Mouse (Mus musculus) cerebellum, postnatal 14 days (tissue): ENCODE results near the gene Atf6.

ENCODE experiments used
- DNase-seq, 2 experiments: peaks; one replicate each; pipeline ENCODE4 v3.0.0; 2021; ENCODE audit warnings: mixed read lengths in 2 of 2

Atf6 gene

DNA sequence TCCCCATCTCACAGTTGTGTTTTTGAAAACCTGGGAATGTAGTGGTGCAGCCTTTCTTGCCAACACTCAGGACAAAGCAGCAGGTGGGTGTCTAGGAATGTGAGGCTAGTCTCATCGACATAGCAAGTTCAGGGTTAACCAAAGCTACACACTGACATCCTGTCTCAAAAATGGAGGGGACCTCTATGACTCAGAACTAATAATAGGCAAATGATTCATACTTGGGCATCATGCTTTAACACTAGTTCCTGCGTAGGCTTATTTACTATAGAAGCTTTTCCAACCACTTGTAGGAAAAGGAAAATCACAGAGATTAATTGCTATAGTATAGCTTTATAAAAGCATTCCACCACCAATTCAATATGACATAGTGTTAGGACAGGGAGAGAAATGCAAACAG lies 100.6 kb downstream of the Atf6 start:
- no peak for DNase-seq

DNA sequence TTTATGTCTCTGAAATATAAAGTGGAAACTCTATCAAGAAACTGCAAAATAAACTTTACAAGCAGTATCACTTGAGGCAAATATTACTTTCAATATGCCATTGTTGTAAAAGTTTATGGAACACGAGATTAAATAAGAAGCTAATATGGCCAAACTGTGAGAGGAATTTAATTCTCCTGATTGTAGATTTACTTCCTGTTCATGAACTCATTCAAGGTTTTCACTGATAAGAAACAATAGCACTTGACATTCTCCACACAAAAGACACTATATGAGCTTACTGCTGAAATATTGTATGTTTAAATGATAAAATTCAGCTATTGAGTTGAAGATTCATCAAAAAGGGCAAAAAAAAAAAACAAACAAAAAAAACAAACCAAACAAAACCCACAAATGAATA lies 102.8 kb downstream of the Atf6 start:
- DNase-seq, result no peak

DNA sequence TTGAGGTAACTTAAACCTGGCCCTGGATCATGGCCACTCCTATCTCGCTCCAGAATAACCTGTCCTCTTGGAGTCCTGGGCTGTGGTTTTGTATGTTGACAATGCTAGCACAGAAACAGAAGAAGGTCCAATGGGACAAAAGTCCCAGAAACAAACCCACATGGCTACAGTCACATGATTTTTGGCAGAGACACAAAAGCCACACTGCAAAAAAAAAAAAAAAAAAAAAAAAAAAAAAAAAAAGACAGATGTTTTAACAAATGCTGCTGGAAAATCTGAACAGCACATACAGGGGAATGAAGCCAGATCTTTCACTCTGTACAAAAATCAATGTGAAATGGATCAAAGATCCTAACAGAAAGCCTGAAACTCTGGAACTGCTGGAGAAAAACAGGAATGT lies 105.9 kb downstream of the Atf6 start:
- DNase-seq, result no peak

DNA sequence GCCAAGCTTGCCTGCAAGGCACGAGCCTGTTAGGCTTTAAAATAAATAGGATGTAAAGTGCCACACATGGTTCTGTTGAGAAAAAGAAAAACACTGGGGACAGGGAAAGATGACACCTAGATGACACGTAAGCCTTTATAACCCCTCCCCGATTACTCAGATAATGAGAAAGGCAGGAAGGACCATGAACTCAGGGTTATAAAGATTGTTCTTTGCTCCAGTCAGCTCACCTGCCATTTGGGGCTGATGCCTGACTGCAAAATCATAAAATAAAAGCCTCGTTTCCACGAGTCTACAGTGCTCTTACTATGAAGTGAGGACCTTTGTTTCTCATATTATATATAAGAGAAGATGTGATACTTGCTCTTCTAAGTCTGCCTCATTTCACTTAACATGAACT lies 114.0 kb downstream of the Atf6 start:
- DNase-seq, result no peak

DNA sequence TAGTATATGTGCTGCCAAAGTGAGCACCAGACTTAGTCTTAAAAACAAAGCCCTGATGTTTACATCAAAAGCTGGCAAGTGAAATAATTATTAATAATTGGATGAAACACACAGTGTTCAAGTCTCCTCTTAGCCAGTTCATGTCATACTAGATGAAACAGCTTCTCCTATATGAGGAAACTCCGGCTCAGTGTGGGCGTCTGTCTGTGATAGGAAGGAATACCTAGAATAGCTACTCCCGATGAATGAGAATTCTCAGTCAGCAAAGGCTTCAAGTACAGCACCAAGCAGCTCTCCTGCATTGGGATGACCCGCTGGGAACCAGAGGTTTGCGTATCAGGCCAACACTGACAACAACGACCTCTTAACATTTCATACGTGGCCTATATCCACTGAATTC lies 115.8 kb downstream of the Atf6 start:
- DNase-seq, result no peak

DNA sequence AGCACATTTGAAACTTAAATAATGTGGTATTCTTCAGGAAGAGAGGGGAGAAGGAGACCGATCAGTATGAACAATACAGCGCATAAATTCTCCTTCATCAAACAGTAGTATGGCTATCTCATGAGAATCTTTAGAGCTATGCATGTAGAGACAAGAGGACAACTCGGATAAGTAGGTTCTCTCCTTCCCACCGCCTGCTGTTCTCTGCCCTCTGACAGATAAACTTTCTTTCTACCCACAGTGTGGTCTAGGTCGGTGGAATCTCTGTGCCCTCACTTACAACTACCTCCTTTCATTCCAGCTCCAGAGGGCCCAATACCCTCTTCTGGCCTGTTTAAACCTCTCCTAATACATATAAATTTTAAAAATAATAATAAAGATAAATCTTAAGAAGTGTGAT lies 121.0 kb downstream of the Atf6 start:
- DNase-seq, result no peak

DNA sequence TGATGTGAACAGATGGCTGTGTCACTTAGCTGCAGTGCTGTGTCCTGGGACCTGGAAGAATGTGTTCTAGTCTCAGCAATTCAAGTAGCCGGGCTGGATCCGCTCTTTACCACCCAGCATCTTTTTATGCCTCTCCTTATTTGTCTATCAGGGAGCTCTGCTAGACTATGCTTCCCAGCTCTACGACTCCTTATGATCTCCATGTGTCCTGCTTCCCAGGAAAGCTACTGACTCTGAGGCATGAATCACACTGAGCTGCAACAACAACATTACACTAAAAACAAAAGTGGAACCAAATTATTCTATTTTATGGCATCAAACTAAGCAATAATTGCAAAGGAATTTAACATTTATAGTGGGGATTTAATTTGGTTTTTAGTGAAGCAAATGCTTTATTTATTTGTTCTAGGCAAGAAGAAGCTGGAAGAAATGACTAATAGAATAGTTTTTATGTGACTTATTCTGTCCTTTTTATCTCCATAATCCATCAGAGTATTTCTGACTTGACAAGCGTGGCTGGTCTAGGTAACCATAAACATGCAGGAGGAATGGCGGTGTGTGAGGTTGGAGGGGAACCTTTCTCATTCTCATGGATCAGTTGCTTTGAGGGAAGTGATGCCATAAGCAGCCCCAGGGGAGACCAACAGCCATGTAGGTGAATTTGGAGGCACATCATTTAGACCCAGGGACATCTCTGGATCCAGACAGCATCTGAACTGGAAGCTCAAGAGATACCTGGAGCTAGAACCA lies 125.9 kb downstream of the Atf6 start:
- no peak for DNase-seq

DNA sequence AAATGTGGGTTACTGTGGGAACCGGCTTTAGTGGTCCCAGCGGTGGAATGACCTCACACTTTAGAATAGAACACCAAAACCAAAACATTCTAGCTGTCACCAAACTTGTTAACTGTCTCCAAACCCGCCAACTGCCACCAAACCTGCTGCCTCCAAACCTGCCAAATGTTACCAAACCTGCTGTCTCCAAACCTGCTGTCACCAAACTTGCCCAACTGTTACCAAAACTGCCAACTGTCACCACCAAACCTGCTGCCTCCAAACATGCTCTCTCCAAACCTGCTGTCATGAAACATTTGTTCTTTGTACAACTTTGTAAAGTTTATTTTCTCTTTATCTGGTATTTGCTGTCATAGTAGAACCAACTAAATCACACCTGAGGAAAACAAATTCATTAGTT lies 132.7 kb downstream of the Atf6 start:
- DNase-seq, result no peak

DNA sequence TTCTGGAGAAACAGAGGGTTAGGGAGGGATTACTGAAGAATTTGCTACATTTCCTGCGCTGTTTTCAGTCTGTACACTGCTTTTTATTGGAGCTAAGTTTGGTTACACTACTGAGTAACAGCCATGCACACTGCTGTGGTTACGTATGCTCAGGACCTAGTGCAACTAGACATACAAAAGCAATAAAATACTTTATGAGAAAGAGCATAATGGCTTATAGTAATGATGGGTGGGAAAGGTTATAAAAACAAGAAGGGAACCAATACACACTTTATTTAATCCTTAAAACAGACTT lies 135.0 kb downstream of the Atf6 start:
- no peak for DNase-seq

DNA sequence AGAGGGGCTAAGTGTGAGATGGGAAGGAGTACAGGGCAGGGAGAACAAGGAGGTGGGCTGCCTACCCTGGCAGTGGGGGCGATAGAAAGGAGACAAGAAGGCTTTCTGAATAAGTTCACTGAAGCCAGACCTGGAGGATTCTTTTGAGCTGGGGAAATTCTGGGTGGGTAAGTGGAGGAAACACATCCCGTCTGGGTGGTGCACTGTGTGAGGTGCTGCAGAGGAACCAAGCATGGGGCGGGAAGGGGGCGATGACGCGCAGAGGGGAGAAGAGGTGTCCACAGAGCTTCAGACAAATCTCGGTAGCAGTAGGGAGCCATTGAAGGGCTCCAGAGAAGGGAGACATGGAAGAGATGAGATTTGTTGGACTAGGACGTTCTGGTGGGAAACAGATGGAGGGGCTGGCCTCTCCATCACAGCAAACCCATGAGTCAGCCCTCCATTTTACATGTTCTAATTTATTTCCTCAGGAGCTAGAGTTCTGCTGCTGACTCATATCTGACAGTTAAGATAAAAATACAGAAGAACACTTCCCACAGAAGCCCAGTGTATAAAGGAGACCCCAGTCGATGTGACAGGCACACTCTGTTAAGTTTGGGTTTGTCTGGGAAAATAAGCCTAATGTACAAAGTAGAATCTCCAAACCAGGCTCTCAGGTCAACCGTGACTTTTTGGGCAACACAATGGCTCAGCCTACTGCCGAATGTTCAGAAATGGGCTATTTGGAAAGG lies 135.5 kb downstream of the Atf6 start:
- no peak for DNase-seq

DNA sequence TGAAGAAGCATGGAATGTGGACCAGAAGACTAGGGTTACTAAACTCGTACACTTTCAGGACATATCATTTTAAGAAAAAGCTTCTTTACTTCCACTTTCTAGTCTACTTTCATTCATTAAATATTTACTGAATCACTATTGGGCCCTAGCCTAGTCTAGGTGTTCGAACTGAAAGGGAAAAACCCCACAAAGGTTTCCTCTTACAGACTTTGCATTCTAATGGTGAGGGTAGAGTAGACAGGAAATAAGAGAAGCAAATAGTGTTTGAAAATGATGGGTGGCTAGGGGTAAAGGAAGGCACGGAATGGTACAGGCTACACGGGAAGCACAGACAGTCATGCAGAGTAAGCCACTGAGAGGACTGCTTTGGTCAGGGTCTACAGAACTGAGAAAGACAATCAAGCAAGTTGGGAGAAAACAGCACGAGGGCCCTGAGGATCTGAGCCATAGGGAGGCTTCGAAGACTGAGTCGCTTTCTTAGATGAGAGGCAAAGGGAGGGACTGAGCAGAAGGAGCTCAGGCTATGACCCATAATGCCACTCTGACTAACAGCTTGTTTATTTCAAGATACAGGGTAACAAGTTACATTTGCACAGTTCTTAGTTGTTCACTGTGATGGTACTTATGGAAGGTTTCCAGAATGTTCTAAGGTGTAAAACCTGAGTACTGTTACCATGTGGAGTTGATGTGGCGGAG lies 138.2 kb downstream of the Atf6 start:
- no peak for DNase-seq

DNA sequence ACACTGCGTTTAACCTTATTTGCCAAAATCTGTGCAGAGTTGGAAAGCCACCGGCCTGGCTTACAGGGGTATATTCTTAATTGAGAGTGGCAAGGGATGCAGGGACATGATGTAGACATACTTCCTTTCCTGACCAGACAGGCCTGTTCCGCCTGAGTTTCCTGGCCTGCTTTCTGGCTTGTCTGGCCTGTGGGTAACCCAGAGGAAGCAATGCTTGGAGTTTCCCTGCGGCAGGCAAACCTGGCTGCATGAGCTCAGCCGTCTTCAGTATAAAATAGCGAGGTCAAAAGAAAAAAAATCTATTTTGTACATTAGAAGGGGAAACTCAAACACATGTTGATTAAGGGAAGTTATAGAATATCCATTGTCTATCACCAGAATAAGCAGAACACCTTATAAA lies 139.0 kb downstream of the Atf6 start:
- DNase-seq, result peak; percentile 22 to 34

DNA sequence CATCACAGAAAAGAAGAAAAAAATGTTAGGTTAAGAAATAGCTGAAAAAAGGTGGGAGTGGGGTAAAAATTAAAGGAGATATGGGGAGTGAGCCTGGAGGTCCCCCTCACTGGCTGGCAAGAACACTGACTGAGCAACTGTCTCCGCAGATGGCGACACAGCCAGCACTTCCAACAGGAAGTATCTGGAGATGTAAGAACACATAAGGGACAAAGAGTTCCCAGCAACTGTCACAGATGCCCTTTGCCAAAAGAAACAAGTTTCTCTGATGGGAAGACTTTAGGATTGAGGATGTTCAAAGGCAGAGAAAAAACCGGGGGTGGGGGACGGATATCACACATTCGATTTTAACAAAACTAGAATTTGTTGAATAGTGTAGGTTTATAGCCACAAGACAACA lies 146.0 kb downstream of the Atf6 start:
- DNase-seq, result peak; percentile 20 to 47

DNA sequence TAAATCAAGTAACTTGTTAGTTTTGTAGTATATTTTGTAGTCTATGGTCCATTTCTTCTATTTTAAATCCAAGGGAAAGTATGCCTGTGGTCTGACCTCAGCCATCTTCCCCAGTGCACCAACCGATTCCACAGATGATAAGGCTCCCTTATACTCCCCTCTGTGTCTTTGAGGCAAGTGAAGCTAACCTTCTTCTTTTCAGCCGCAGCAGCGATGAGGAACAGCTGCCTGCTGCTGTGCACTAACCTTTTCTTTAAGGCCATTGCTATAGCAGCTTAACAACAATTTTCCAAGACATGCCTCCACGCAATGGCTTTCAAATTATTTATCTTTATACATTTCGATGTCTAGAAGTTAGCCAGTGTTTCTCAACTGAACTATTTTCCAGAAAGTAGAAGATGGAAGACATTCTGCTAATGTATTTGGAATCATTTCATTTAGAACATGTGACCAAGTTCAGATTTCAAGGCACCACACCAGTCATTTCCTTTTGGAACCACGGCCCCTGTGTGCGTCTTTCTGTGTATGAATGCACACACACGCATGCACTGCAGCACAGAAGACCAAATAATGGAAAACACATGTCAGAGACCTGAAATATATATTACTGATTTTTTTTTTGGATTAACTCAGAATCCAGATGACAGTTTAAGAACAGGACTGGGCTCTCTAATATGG lies 149.3 kb downstream of the Atf6 start:
- DNase-seq, result no peak

DNA sequence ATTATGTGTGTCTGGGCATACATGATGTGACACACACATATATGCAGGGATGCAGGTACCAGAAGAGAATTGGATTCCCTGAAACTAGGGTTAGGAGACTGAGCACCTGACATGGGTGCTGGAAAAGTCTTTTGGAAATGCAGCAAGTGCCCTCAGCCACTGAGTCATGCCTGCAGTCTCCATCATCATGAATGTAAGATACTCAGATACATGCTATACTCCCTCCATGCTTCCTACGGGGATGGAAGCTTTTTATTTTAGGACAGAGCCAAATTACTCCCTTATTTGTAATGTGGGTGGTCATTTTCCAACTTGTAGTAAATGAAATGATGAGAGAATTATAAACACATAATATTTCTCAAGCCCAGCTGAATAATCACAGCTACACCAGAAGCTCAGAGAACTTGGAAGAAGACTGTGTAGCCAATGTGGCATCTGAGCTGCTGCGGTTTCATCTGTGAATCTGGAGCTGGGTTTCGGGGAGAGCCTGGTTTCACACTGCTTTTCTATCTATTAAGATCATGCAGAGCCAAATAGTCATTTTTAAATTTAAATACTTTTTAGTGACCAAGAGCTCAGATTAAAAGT lies 150.2 kb downstream of the Atf6 start:
- DNase-seq, result no peak

DNA sequence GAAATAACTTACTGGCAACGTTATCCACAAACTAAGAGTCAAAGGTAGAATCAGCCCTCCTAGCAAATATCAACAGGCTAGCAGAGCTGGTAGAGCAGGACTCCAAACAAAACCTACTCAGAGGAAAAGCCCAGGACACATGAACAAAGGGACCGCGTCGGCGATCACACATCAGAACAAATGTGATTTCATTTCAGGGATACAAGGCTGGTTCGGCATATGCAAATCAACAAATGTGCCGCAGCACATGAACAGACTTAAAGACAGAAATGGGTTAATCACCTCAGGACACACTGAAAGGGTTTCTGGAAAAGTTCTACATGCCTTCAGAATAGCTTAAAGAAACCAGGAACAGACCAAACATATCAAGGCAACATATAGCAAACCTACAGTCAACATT lies 155.8 kb downstream of the Atf6 start:
- no peak for DNase-seq

DNA sequence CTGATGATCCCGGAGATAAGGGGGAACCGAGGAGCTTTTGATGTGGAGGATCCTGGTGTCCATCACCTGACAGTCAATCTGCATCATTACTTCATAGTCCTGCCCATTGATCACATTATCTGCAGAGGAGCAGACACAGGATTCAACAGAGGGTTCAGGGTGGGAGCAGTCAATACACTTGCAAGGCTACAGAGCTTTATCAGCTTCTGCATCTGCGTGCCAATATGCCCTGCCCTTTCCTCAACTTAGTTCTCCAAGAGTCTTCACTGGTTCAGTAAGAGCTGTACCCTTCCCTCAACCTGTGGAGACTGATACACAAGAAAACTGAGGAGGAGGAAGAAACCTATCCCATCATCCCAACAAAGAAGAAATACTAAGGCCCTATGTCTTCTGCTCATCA lies 157.6 kb downstream of the Atf6 start:
- DNase-seq, result no peak

DNA sequence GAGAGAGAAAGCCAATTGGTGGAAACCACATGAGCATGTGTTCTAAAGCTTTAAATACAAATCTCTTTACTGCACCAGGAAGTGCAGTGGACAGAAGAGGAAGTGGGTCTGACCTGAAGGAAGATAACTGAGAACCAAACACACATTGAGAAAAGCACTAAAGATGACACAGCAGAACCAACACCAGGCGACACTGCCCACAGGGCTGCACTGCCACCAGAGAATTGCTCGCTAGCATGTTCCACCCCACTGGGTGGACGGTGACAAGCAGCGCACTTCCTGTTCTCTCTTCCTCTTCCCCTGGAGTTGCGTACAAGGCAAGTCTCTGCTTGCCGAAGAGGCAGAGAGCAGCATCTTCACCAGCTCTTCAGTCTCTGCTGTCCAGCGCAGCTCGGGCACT lies 158.1 kb downstream of the Atf6 start:
- DNase-seq, result no peak

DNA sequence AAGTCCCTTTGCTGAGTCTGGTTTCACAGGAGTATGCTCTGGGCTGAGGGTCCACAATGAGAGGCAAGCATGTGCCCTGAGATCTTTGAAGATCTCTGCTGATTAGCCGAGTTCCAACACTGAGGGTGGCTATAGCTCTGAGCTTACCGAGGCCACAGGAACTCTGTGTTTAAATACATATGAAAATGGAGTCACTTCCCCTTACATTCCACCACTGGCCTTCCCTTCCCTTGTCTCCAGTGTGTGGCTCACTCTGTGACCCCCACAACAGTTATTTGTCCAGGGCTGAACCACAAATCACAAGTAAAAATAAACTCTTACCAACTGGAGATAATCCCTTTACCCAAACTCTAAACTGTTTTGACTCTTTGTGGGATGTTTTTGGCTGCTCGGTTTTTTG lies 158.5 kb downstream of the Atf6 start:
- DNase-seq, result no peak

DNA sequence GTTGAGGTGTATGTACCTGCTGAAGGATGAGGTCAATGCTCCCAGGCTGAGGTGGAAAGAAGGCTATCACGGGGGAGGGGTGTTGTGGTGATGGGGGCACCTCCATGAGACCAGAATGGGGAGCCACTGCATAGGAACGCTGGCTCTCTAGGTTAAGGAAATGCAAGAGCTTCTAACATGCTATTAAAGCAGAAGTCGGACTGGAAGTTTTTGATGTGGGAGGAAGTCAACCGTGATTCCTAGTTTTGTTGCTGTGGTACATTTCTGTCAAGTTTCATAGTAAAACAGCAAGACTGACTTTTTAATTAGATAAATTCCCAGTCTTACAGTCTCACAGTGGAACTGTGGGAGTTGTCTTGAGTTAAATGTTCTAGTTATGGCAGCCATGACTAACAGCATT lies 161.5 kb downstream of the Atf6 start:
- DNase-seq, result no peak

DNA sequence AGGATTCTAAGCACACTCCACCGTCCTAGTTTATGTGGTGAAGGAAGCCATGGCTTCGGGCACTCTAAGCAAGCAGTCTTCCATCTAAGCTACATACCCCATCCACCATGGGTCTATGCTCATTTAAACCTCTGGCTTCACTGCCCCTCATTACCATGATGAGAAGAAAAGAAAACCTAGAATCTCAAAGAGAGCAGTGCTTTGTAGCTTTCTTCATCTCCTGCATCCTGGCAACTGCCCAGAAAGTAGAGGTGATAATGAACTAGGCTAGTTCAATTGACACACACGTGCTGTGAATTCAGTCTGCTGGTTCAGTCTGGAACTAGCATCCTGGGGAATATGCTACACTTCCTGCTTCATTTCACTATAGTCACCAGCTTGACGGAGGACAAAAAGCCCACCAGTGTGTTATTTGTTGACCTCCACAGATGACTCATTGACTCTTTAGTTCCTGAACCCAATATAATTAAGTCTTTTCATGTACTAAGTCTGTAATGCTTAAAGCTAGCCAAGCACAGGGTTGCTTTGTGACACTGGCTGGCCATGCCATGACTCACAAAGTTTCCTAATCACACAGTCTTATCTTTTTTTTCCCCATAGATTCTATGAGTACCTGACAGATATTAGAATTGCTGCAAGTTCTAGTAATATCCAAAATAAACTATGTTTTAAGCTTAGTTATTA lies 162.5 kb downstream of the Atf6 start:
- DNase-seq, result no peak

DNA sequence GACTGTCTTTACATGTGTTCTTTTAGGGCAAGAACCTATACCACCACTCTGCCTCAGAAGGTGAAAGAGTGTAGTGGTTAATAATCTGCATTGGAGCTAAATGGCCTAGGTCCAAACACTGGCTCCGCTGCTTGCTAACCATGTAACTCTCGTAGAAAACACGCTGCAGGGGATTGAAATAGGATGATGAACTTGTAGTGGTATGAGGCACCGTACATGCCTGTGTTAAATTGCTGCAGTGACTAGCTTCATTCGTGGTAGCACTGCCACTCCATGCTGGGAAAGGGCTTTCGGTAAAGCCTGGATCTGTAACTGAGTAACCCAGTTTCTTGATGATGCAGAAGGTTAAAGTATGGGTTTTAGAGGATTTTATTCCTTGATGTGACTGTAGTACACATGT lies 163.5 kb downstream of the Atf6 start:
- no peak for DNase-seq

DNA sequence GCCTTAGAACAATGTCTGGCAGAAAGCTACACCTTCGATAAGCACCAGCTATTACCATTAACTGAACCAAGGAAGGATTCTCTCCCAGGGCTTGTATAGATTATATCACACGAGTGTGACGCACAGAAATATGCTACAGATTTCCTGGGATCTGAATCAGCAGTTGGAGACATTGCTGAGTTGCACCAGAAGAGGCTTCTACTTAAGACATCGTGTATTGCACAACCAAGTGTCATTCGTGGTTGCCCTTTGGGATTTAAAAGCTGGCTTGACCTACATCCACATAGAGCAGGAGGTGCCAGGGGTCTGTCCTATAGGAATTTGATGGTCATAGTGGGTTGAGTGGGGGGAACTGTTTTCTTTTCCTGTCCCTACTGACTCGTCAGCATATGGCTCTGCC lies 164.6 kb downstream of the Atf6 start:
- DNase-seq, result no peak
